Mouse (Mus musculus) spleen, adult 2 months (tissue): ENCODE measurements around the gene Trp53i11.

Source experiments
- CTCF ChIP-seq: fragments of 200-500 bp; IDR thresholded peaks from 2 replicates; pipeline ENCODE4 v1.5.1; 2011; ENCODE audit warnings: mild to moderate bottlenecking, inconsistent platforms; ENCODE audit not compliant: insufficient read depth, insufficient read length, insufficient replicate concordance; ENCODE audit errors: extremely low read depth
- POLR2A ChIP-seq: fragments of 200-500 bp; IDR thresholded peaks from 2 replicates; pipeline ENCODE4 v1.6.1; 2011; ENCODE audit warnings: low read depth, low read length, inconsistent platforms

DNA sequence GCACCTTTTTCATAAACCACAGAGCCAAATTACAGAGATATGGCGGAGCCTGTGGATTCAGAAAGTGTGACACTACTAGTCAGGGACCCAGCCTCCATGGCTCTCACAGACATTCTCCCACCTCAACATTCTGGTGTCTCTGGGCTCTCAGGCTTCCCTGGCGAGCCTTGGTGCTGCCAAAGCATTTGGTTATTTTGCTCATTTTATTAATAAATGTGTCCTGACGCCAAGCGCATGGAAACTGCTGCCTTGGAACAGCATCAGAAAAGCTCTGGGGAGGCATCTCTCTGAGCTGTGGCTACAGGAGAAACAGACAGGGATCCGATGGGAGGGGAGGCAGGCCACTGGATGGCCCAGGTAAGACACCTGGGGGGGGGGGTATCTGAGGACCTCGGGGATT, 15.4 kb upstream of the Trp53i11 start:
- TF ChIP-seq CTCF (no peak), POLR2A (no peak)
